Mouse (Mus musculus): Measurements from ENCODE around the gene Cmip. TPM values are rescaled to one million over a fixed set of nuclear protein-coding genes. Genes with fewer than 3 reads are reported as not detected.
A peak's percentile ranks its signal among the peaks of the same experiment; 100 is the strongest.

Cmip gene
- polyA plus RNA-seq, 1 experiment from 2014 or later: 27.0 TPM

GRCm38 (mm10) chr8:117297913-117298518 is 41.2 kb downstream of the Cmip start:
- 84% methylated on average over 12 of the region's 12 CpGs for WGBS
- no peak for ATAC-seq (ENCODE audit: low FRiP score)
- H3K4me1 ChIP-seq (replicated peaks; ENCODE audit: control insufficient read depth, insufficient read depth, low read length): peaks cover 4% of the 10 kb centered on the region

GRCm38 (mm10) chr8:117299204-117299603 is 42.3 kb downstream of the Cmip start:
- Histone ChIP-seq H3K27ac (ENCODE audit: low read depth, low read length) (no peak overlapping the region), H3K9ac (ENCODE audit: low read depth, low read length) (no peak overlapping the region), H3K4me2 (replicated peaks; ENCODE audit: low read depth, low read length) (no peak overlapping the region), H3K9me3 (ENCODE audit: control insufficient read depth, low read length) (no peaks in the 10 kb centered on the region), H3K4me3 (ENCODE audit: low read depth, low read length) (no peak overlapping the region), H3K4me1 (replicated peaks; ENCODE audit: control insufficient read depth, insufficient read depth, low read length) (peaks cover 9% of the 10 kb centered on the region), H3K27me3 (ENCODE audit: control insufficient read depth, insufficient read depth, low read length) (no peaks in the 10 kb centered on the region), H3K36me3 (ENCODE audit: control insufficient read depth, insufficient read depth, low read length) (no peaks in the 10 kb centered on the region)
- DNase-seq (ENCODE audit: low spot score): no peak
- ATAC-seq (ENCODE audit: low FRiP score): no peak
- WGBS: 86% methylated on average over 10 of the region's 10 CpGs

More at GRCm38 (mm10) chr8:117297913-117298518, 41.2 kb downstream of the Cmip start:
- Histone ChIP-seq H3K4me3 (ENCODE audit: low read depth, low read length) (no peak overlapping the region), H3K27me3 (ENCODE audit: control insufficient read depth, insufficient read depth, low read length) (no peaks in the 10 kb centered on the region), H3K4me2 (replicated peaks; ENCODE audit: low read depth, low read length) (no peak overlapping the region), H3K27ac (ENCODE audit: low read depth, low read length) (no peak overlapping the region), H3K9me3 (ENCODE audit: control insufficient read depth, low read length) (no peaks in the 10 kb centered on the region), H3K9ac (ENCODE audit: low read depth, low read length) (no peak overlapping the region), H3K36me3 (ENCODE audit: control insufficient read depth, insufficient read depth, low read length) (no peaks in the 10 kb centered on the region)
- DNase-seq (ENCODE audit: low spot score): no peak

GRCm38 (mm10) chr8:117300188-117300587 is 43.3 kb downstream of the Cmip start:
- 60% methylated on average over 7 of the region's 7 CpGs for WGBS
- DNase-seq (ENCODE audit: low spot score) (no peak), ATAC-seq (ENCODE audit: low FRiP score) (peak; percentile 35; the same call in 1 of the 2 replicates)
- Histone ChIP-seq H3K27me3 (ENCODE audit: control insufficient read depth, insufficient read depth, low read length) (no peaks in the 10 kb centered on the region), H3K9me3 (ENCODE audit: control insufficient read depth, low read length) (no peaks in the 10 kb centered on the region), H3K4me3 (ENCODE audit: low read depth, low read length) (no peak overlapping the region), H3K36me3 (ENCODE audit: control insufficient read depth, insufficient read depth, low read length) (no peaks in the 10 kb centered on the region), H3K27ac (ENCODE audit: low read depth, low read length) (no peak overlapping the region), H3K9ac (ENCODE audit: low read depth, low read length) (no peak overlapping the region), H3K4me1 (replicated peaks; ENCODE audit: control insufficient read depth, insufficient read depth, low read length) (peaks cover 9% of the 10 kb centered on the region), H3K4me2 (replicated peaks; ENCODE audit: low read depth, low read length) (no peak overlapping the region)

GRCm38 (mm10) chr8:117301457-117302041 is 44.7 kb downstream of the Cmip start:
- no peaks in the 10 kb centered on the region for H3K36me3 ChIP-seq (ENCODE audit: control insufficient read depth, insufficient read depth, low read length)
- 82% methylated on average over 12 of the region's 12 CpGs for WGBS
- ATAC-seq (ENCODE audit: low FRiP score): no peak
- H3K27me3 ChIP-seq (ENCODE audit: control insufficient read depth, insufficient read depth, low read length): no peaks in the 10 kb centered on the region
- no peak overlapping the region for H3K9ac ChIP-seq (ENCODE audit: low read depth, low read length)
- H3K4me2 ChIP-seq (replicated peaks; ENCODE audit: low read depth, low read length): no peak overlapping the region
- peaks cover 9% of the 10 kb centered on the region for H3K4me1 ChIP-seq (replicated peaks; ENCODE audit: control insufficient read depth, insufficient read depth, low read length)
- no peaks in the 10 kb centered on the region for H3K9me3 ChIP-seq (ENCODE audit: control insufficient read depth, low read length)
- no peak for DNase-seq (ENCODE audit: low spot score)
- no peak overlapping the region for H3K27ac ChIP-seq (ENCODE audit: low read depth, low read length)
- H3K4me3 ChIP-seq (ENCODE audit: low read depth, low read length): no peak overlapping the region

GRCm38 (mm10) chr8:117302072-117302471 is 45.2 kb downstream of the Cmip start:
- WGBS: 78% methylated on average over 11 of the region's 11 CpGs
- no peak for DNase-seq (ENCODE audit: low spot score)
- H3K4me1 ChIP-seq (replicated peaks; ENCODE audit: control insufficient read depth, insufficient read depth, low read length): peaks cover 9% of the 10 kb centered on the region
- no peaks in the 10 kb centered on the region for H3K27me3 ChIP-seq (ENCODE audit: control insufficient read depth, insufficient read depth, low read length)
- H3K27ac ChIP-seq (ENCODE audit: low read depth, low read length): no peak overlapping the region
- ATAC-seq (ENCODE audit: low FRiP score): no peak
- H3K9ac ChIP-seq (ENCODE audit: low read depth, low read length): no peak overlapping the region
- H3K36me3 ChIP-seq (ENCODE audit: control insufficient read depth, insufficient read depth, low read length): no peaks in the 10 kb centered on the region
- no peak overlapping the region for H3K4me2 ChIP-seq (replicated peaks; ENCODE audit: low read depth, low read length)
- H3K9me3 ChIP-seq (ENCODE audit: control insufficient read depth, low read length): no peaks in the 10 kb centered on the region
- no peak overlapping the region for H3K4me3 ChIP-seq (ENCODE audit: low read depth, low read length)

- WGBS: 45% methylated on average over 9 of the region's 9 CpGs
- no peak for ATAC-seq (ENCODE audit: low FRiP score)
- H3K4me3 ChIP-seq (ENCODE audit: low read depth, low read length): no peak overlapping the region
- no peaks in the 10 kb centered on the region for H3K36me3 ChIP-seq (ENCODE audit: control insufficient read depth, insufficient read depth, low read length)
- H3K27me3 ChIP-seq (ENCODE audit: control insufficient read depth, insufficient read depth, low read length): no peaks in the 10 kb centered on the region
- H3K4me1 ChIP-seq (replicated peaks; ENCODE audit: control insufficient read depth, insufficient read depth, low read length): peaks cover 9% of the 10 kb centered on the region
- H3K9ac ChIP-seq (ENCODE audit: low read depth, low read length): no peak overlapping the region
- no peak for DNase-seq (ENCODE audit: low spot score)
- no peak overlapping the region for H3K4me2 ChIP-seq (replicated peaks; ENCODE audit: low read depth, low read length)
- no peak overlapping the region for H3K27ac ChIP-seq (ENCODE audit: low read depth, low read length)
- no peaks in the 10 kb centered on the region for H3K9me3 ChIP-seq (ENCODE audit: control insufficient read depth, low read length)
Observed at GRCm38 (mm10) chr8:117303666-117304065, 46.8 kb downstream of the Cmip start.

- DNase-seq (ENCODE audit: low spot score): no peak
- H3K4me1 ChIP-seq (replicated peaks; ENCODE audit: control insufficient read depth, insufficient read depth, low read length): peaks cover 4% of the 10 kb centered on the region; the same call in 1 of the 2 replicates
Observed at GRCm38 (mm10) chr8:117305405-117305804, 48.5 kb downstream of the Cmip start.

GRCm38 (mm10) chr8:117306756-117307155 is 49.9 kb downstream of the Cmip start:
- H3K4me3 ChIP-seq (ENCODE audit: low read depth, low read length): no peak overlapping the region
- H3K27me3 ChIP-seq (ENCODE audit: control insufficient read depth, insufficient read depth, low read length): no peaks in the 10 kb centered on the region
- no peaks in the 10 kb centered on the region for H3K9me3 ChIP-seq (ENCODE audit: control insufficient read depth, low read length)
- WGBS: 87% methylated on average over 7 of the region's 7 CpGs
- no peak for DNase-seq (ENCODE audit: low spot score)
- H3K4me2 ChIP-seq (replicated peaks; ENCODE audit: low read depth, low read length): no peak overlapping the region
- H3K4me1 ChIP-seq (replicated peaks; ENCODE audit: control insufficient read depth, insufficient read depth, low read length): peaks cover 4% of the 10 kb centered on the region; the same call in 1 of the 2 replicates
- ATAC-seq (ENCODE audit: low FRiP score): no peak
- H3K27ac ChIP-seq (ENCODE audit: low read depth, low read length): no peak overlapping the region
- H3K9ac ChIP-seq (ENCODE audit: low read depth, low read length): no peak overlapping the region
- no peaks in the 10 kb centered on the region for H3K36me3 ChIP-seq (ENCODE audit: control insufficient read depth, insufficient read depth, low read length)

More at GRCm38 (mm10) chr8:117305405-117305804, 48.5 kb downstream of the Cmip start:
- Histone ChIP-seq H3K4me3 (ENCODE audit: low read depth, low read length) (no peak overlapping the region), H3K27ac (ENCODE audit: low read depth, low read length) (no peak overlapping the region), H3K36me3 (ENCODE audit: control insufficient read depth, insufficient read depth, low read length) (no peaks in the 10 kb centered on the region), H3K4me2 (replicated peaks; ENCODE audit: low read depth, low read length) (no peak overlapping the region), H3K27me3 (ENCODE audit: control insufficient read depth, insufficient read depth, low read length) (no peaks in the 10 kb centered on the region), H3K9ac (ENCODE audit: low read depth, low read length) (no peak overlapping the region), H3K9me3 (ENCODE audit: control insufficient read depth, low read length) (no peaks in the 10 kb centered on the region)
- WGBS: 60% methylated on average over 5 of the region's 5 CpGs
- ATAC-seq (ENCODE audit: low FRiP score): no peak

GRCm38 (mm10) chr8:117307221-117307620 is 50.4 kb downstream of the Cmip start:
- Histone ChIP-seq H3K9me3 (ENCODE audit: control insufficient read depth, low read length) (no peaks in the 10 kb centered on the region), H3K9ac (ENCODE audit: low read depth, low read length) (no peak overlapping the region), H3K36me3 (ENCODE audit: control insufficient read depth, insufficient read depth, low read length) (no peaks in the 10 kb centered on the region), H3K27me3 (ENCODE audit: control insufficient read depth, insufficient read depth, low read length) (no peaks in the 10 kb centered on the region), H3K4me3 (ENCODE audit: low read depth, low read length) (no peak overlapping the region), H3K27ac (ENCODE audit: low read depth, low read length) (no peak overlapping the region), H3K4me2 (replicated peaks; ENCODE audit: low read depth, low read length) (no peak overlapping the region), H3K4me1 (replicated peaks; ENCODE audit: control insufficient read depth, insufficient read depth, low read length) (peaks cover 4% of the 10 kb centered on the region; the same call in 1 of the 2 replicates)
- DNase-seq (ENCODE audit: low spot score): no peak
- no peak for ATAC-seq (ENCODE audit: low FRiP score)
- 80% methylated on average over 8 of the region's 8 CpGs for WGBS

All from hindbrain, embryonic 11.5 days (tissue).